Mouse (Mus musculus): ENCODE measurements at regions not wholly inside any gene's neighbourhood (a gene's known extent, or its start where the extent isn't known, plus 50 kb on each side); places are given as distances from the start of the nearest gene placed in this dataset.
A peak's percentile ranks its signal among the peaks of the same experiment; 100 is the strongest.

- H3K9me3 ChIP-seq (ENCODE audit: control insufficient read depth, low read length), result no peaks in the 10 kb centered on the region
- no peaks in the 10 kb centered on the region for H3K27me3 ChIP-seq (ENCODE audit: control insufficient read depth, insufficient read depth, low read length)
- H3K4me3 ChIP-seq (ENCODE audit: low read depth, low read length), result no peak overlapping the region
- H3K36me3 ChIP-seq (ENCODE audit: control insufficient read depth, insufficient read depth, low read length), result no peaks in the 10 kb centered on the region
- DNase-seq (ENCODE audit: low spot score) (no peak), ATAC-seq (ENCODE audit: insufficient read depth, low FRiP score, low TSS enrichment) (no peak)
- no peak overlapping the region for H3K27ac ChIP-seq (ENCODE audit: low read depth, low read length)
- H3K4me2 ChIP-seq (ENCODE audit: low read depth), result no peak overlapping the region
- 87% methylated on average over 8 of the region's 8 CpGs for WGBS
- no peaks in the 10 kb centered on the region for H3K4me1 ChIP-seq (ENCODE audit: control insufficient read depth, insufficient read depth, low read length)
- no peak overlapping the region for H3K9ac ChIP-seq (ENCODE audit: low read length)
Measured at GRCm38 (mm10) chr1:186572651-186573050, 133.1 kb downstream of the Tgfb2 start.

GRCm38 (mm10) chr1:186572092-186572491 is 133.7 kb downstream of the Tgfb2 start:
- Histone ChIP-seq H3K9me3 (ENCODE audit: control insufficient read depth, low read length) (no peaks in the 10 kb centered on the region), H3K27ac (ENCODE audit: low read depth, low read length) (no peak overlapping the region), H3K9ac (ENCODE audit: low read length) (no peak overlapping the region), H3K4me3 (ENCODE audit: low read depth, low read length) (no peak overlapping the region), H3K4me1 (ENCODE audit: control insufficient read depth, insufficient read depth, low read length) (no peaks in the 10 kb centered on the region), H3K4me2 (ENCODE audit: low read depth) (no peak overlapping the region), H3K27me3 (ENCODE audit: control insufficient read depth, insufficient read depth, low read length) (no peaks in the 10 kb centered on the region), H3K36me3 (ENCODE audit: control insufficient read depth, insufficient read depth, low read length) (no peaks in the 10 kb centered on the region)
- WGBS, result 77% methylated on average over 4 of the region's 4 CpGs
- ATAC-seq (ENCODE audit: insufficient read depth, low FRiP score, low TSS enrichment) (no peak), DNase-seq (ENCODE audit: low spot score) (no peak)

- Histone ChIP-seq H3K27me3 (ENCODE audit: control insufficient read depth, insufficient read depth, low read length) (no peaks in the 10 kb centered on the region), H3K9ac (ENCODE audit: low read length) (no peak overlapping the region), H3K36me3 (ENCODE audit: control insufficient read depth, insufficient read depth, low read length) (no peaks in the 10 kb centered on the region), H3K9me3 (ENCODE audit: control insufficient read depth, low read length) (no peaks in the 10 kb centered on the region), H3K27ac (ENCODE audit: low read depth, low read length) (no peak overlapping the region), H3K4me1 (ENCODE audit: control insufficient read depth, insufficient read depth, low read length) (no peaks in the 10 kb centered on the region), H3K4me3 (ENCODE audit: low read depth, low read length) (no peak overlapping the region), H3K4me2 (ENCODE audit: low read depth) (no peak overlapping the region)
- ATAC-seq (ENCODE audit: insufficient read depth, low FRiP score, low TSS enrichment) (no peak), DNase-seq (ENCODE audit: low spot score) (no peak)
- WGBS, result 91% methylated on average over 4 of the region's 4 CpGs
Measured at GRCm38 (mm10) chr1:186568496-186568895, 137.3 kb downstream of the Tgfb2 start.

- H3K9ac ChIP-seq (ENCODE audit: low read length), result no peak overlapping the region
- no peaks in the 10 kb centered on the region for H3K9me3 ChIP-seq (ENCODE audit: control insufficient read depth, low read length)
- ATAC-seq (ENCODE audit: insufficient read depth, low FRiP score, low TSS enrichment) (no peak), DNase-seq (ENCODE audit: low spot score) (no peak)
- no peaks in the 10 kb centered on the region for H3K4me1 ChIP-seq (ENCODE audit: control insufficient read depth, insufficient read depth, low read length)
- H3K4me3 ChIP-seq (ENCODE audit: low read depth, low read length), result no peak overlapping the region
- WGBS, result 79% methylated on average over 6 of the region's 6 CpGs
- no peak overlapping the region for H3K27ac ChIP-seq (ENCODE audit: low read depth, low read length)
- no peak overlapping the region for H3K4me2 ChIP-seq (ENCODE audit: low read depth)
- H3K36me3 ChIP-seq (ENCODE audit: control insufficient read depth, insufficient read depth, low read length), result no peaks in the 10 kb centered on the region
- H3K27me3 ChIP-seq (ENCODE audit: control insufficient read depth, insufficient read depth, low read length), result no peaks in the 10 kb centered on the region
Measured at GRCm38 (mm10) chr1:186568076-186568475, 137.7 kb downstream of the Tgfb2 start.

- Histone ChIP-seq H3K27me3 (ENCODE audit: control insufficient read depth, insufficient read depth, low read length) (no peaks in the 10 kb centered on the region), H3K9me3 (ENCODE audit: control insufficient read depth, low read length) (no peaks in the 10 kb centered on the region), H3K4me1 (ENCODE audit: control insufficient read depth, insufficient read depth, low read length) (no peaks in the 10 kb centered on the region), H3K27ac (ENCODE audit: low read depth, low read length) (no peak overlapping the region), H3K4me2 (ENCODE audit: low read depth) (no peak overlapping the region), H3K9ac (ENCODE audit: low read length) (no peak overlapping the region), H3K4me3 (ENCODE audit: low read depth, low read length) (no peak overlapping the region), H3K36me3 (ENCODE audit: control insufficient read depth, insufficient read depth, low read length) (no peaks in the 10 kb centered on the region)
- 29% methylated on average over 15 of the region's 15 CpGs for WGBS
- DNase-seq (ENCODE audit: low spot score) (no peak), ATAC-seq (ENCODE audit: insufficient read depth, low FRiP score, low TSS enrichment) (no peak)
Measured at GRCm38 (mm10) chr1:186567136-186567826, 138.5 kb downstream of the Tgfb2 start.

- H3K27ac ChIP-seq (ENCODE audit: low read depth, low read length), result no peak overlapping the region
- no peak overlapping the region for H3K4me2 ChIP-seq (ENCODE audit: low read depth)
- no peak overlapping the region for H3K9ac ChIP-seq (ENCODE audit: low read length)
- H3K4me3 ChIP-seq (ENCODE audit: low read depth, low read length), result no peak overlapping the region
- H3K36me3 ChIP-seq (ENCODE audit: control insufficient read depth, insufficient read depth, low read length), result no peaks in the 10 kb centered on the region
- no peak for DNase-seq (ENCODE audit: low spot score)
- no peak for ATAC-seq (ENCODE audit: insufficient read depth, low FRiP score, low TSS enrichment)
- no peaks in the 10 kb centered on the region for H3K27me3 ChIP-seq (ENCODE audit: control insufficient read depth, insufficient read depth, low read length)
- 87% methylated on average over 3 of the region's 3 CpGs for whole genome bisulfite sequencing
- H3K9me3 ChIP-seq (ENCODE audit: control insufficient read depth, low read length), result no peaks in the 10 kb centered on the region
- no peaks in the 10 kb centered on the region for H3K4me1 ChIP-seq (ENCODE audit: control insufficient read depth, insufficient read depth, low read length)
Measured at GRCm38 (mm10) chr1:186562027-186562426, 143.8 kb downstream of the Tgfb2 start.

GRCm38 (mm10) chr1:186555441-186555975 is 150.3 kb downstream of the Tgfb2 start:
- Histone ChIP-seq H3K36me3 (ENCODE audit: control insufficient read depth, insufficient read depth, low read length) (no peaks in the 10 kb centered on the region), H3K9ac (ENCODE audit: low read length) (no peak overlapping the region), H3K4me2 (ENCODE audit: low read depth) (no peak overlapping the region), H3K9me3 (ENCODE audit: control insufficient read depth, low read length) (no peaks in the 10 kb centered on the region), H3K4me1 (ENCODE audit: control insufficient read depth, insufficient read depth, low read length) (no peaks in the 10 kb centered on the region), H3K27ac (ENCODE audit: low read depth, low read length) (no peak overlapping the region), H3K4me3 (ENCODE audit: low read depth, low read length) (no peak overlapping the region), H3K27me3 (ENCODE audit: control insufficient read depth, insufficient read depth, low read length) (no peaks in the 10 kb centered on the region)
- 73% methylated on average over 6 of the region's 6 CpGs for WGBS
- ATAC-seq (ENCODE audit: insufficient read depth, low FRiP score, low TSS enrichment) (no peak), DNase-seq (ENCODE audit: low spot score) (no peak)

- 68% methylated on average over 7 of the region's 7 CpGs for WGBS
- Histone ChIP-seq H3K4me3 (ENCODE audit: low read depth, low read length) (no peak overlapping the region), H3K4me1 (ENCODE audit: control insufficient read depth, insufficient read depth, low read length) (no peaks in the 10 kb centered on the region)
Measured at GRCm38 (mm10) chr1:186554520-186555010, 151.2 kb downstream of the Tgfb2 start.

GRCm38 (mm10) chr1:186552689-186553088 is 153.1 kb downstream of the Tgfb2 start:
- DNase-seq (ENCODE audit: low spot score), result no peak
- no peak overlapping the region for H3K9ac ChIP-seq (ENCODE audit: low read length)
- H3K27me3 ChIP-seq (ENCODE audit: control insufficient read depth, insufficient read depth, low read length), result no peaks in the 10 kb centered on the region
- no peaks in the 10 kb centered on the region for H3K36me3 ChIP-seq (ENCODE audit: control insufficient read depth, insufficient read depth, low read length)
- H3K9me3 ChIP-seq (ENCODE audit: control insufficient read depth, low read length), result no peaks in the 10 kb centered on the region
- H3K27ac ChIP-seq (ENCODE audit: low read depth, low read length), result no peak overlapping the region
- H3K4me1 ChIP-seq (ENCODE audit: control insufficient read depth, insufficient read depth, low read length), result no peaks in the 10 kb centered on the region
- no peak for ATAC-seq (ENCODE audit: insufficient read depth, low FRiP score, low TSS enrichment)
- no peak overlapping the region for H3K4me3 ChIP-seq (ENCODE audit: low read depth, low read length)
- H3K4me2 ChIP-seq (ENCODE audit: low read depth), result no peak overlapping the region
- WGBS, result 88% methylated on average over 7 of the region's 7 CpGs

More at GRCm38 (mm10) chr1:186554520-186555010, 151.2 kb downstream of the Tgfb2 start:
- H3K4me2 ChIP-seq (ENCODE audit: low read depth), result no peak overlapping the region
- H3K9ac ChIP-seq (ENCODE audit: low read length), result no peak overlapping the region
- no peaks in the 10 kb centered on the region for H3K36me3 ChIP-seq (ENCODE audit: control insufficient read depth, insufficient read depth, low read length)
- H3K9me3 ChIP-seq (ENCODE audit: control insufficient read depth, low read length), result no peaks in the 10 kb centered on the region
- DNase-seq (ENCODE audit: low spot score) (peak; percentile 20), ATAC-seq (ENCODE audit: insufficient read depth, low FRiP score, low TSS enrichment) (no peak)
- no peaks in the 10 kb centered on the region for H3K27me3 ChIP-seq (ENCODE audit: control insufficient read depth, insufficient read depth, low read length)
- H3K27ac ChIP-seq (ENCODE audit: low read depth, low read length), result no peak overlapping the region
